Mouse (Mus musculus): ENCODE measurements at regions not wholly inside any gene's neighbourhood (a gene's known extent, or its start where the extent isn't known, plus 50 kb on each side); places are given as distances from the start of the nearest gene placed in this dataset.
A peak's percentile ranks its signal among the peaks of the same experiment; 100 is the strongest.

- Histone ChIP-seq H3K27ac (peak overlapping the region; percentile 64), H3K4me1 (peaks cover 63% of the 10 kb centered on the region), H3K27me3 (ENCODE audit: low read depth, poor library complexity, severe bottlenecking) (peaks cover 93% of the 10 kb centered on the region), H3K36me3 (no peaks in the 10 kb centered on the region), H3K4me3 (peak overlapping the region; percentile 51), H3K9me3 (replicated peaks) (no peaks in the 10 kb centered on the region)
- WGBS, result under 1% methylated on average over 33 of the region's 33 CpGs
- peak; percentile 76 for DNase-seq (ENCODE audit: low spot score)
Observed at GRCm38 (mm10) chr14:61686821-61687341, 79.6 kb downstream of the Kcnrg start.

- peaks cover 63% of the 10 kb centered on the region for H3K4me1 ChIP-seq
- DNase-seq (ENCODE audit: low spot score), result no peak
- H3K27me3 ChIP-seq (ENCODE audit: low read depth, poor library complexity, severe bottlenecking), result peaks cover 98% of the 10 kb centered on the region
Observed at GRCm38 (mm10) chr14:61687346-61688012, 80.2 kb downstream of the Kcnrg start.

GRCm38 (mm10) chr14:61688013-61688520 is 80.8 kb downstream of the Kcnrg start:
- WGBS, result 3% methylated on average over 11 of the region's 11 CpGs
- peaks cover 94% of the 10 kb centered on the region for H3K27me3 ChIP-seq (ENCODE audit: low read depth, poor library complexity, severe bottlenecking)
- peaks cover 59% of the 10 kb centered on the region for H3K4me1 ChIP-seq
- no peaks in the 10 kb centered on the region for H3K36me3 ChIP-seq
- no peak overlapping the region for H3K4me3 ChIP-seq
- no peak for DNase-seq (ENCODE audit: low spot score)
- H3K9me3 ChIP-seq (replicated peaks), result no peaks in the 10 kb centered on the region
- no peak overlapping the region for H3K27ac ChIP-seq

More at GRCm38 (mm10) chr14:61687346-61688012, 80.2 kb downstream of the Kcnrg start:
- WGBS, result under 1% methylated on average over 15 of the region's 15 CpGs
- no peaks in the 10 kb centered on the region for H3K9me3 ChIP-seq (replicated peaks)
- H3K4me3 ChIP-seq, result peak overlapping the region; percentile 51
- no peak overlapping the region for H3K27ac ChIP-seq
- no peaks in the 10 kb centered on the region for H3K36me3 ChIP-seq

DNA sequence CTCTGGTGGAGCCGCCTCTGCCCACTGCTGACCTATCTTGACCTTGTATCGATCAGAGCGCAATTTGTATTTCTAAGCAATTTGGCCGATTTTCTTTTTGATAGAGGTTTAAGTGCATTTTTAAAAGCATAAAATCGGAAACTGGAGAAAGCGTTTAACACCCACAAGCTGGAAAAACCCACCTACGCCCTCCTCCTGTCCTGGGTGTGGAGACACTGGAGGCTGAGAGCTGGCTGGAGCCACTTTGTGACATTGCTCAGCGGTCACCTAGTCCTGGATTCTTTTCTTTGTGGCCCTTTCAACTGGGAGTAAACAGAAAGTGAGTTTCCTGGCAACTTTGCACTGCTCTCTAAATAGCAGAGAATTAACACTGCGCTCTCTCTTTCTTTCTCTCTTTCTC is 81.4 kb downstream of the Kcnrg start:
- H3K4me3 ChIP-seq, result peak overlapping the region; percentile 43; the same call in 1 of the 2 replicates
- WGBS, result 3% methylated on average over 9 of the region's 9 CpGs
- H3K27me3 ChIP-seq (ENCODE audit: low read depth, poor library complexity, severe bottlenecking), result peaks cover 88% of the 10 kb centered on the region

GRCm38 (mm10) chr14:61689281-61689680 is 82.0 kb downstream of the Kcnrg start:
- no peak overlapping the region for H3K27ac ChIP-seq
- H3K4me1 ChIP-seq, result peaks cover 46% of the 10 kb centered on the region
- peak; percentile 56 for DNase-seq (ENCODE audit: low spot score)
- H3K9me3 ChIP-seq (replicated peaks), result no peaks in the 10 kb centered on the region
- H3K27me3 ChIP-seq (ENCODE audit: low read depth, poor library complexity, severe bottlenecking), result peaks cover 82% of the 10 kb centered on the region
- H3K36me3 ChIP-seq, result no peaks in the 10 kb centered on the region
- peak overlapping the region; percentile 43 for H3K4me3 ChIP-seq
- under 1% methylated on average over 21 of the region's 21 CpGs for WGBS

More for the DNA sequence above, 81.4 kb downstream of the Kcnrg start:
- H3K27ac ChIP-seq, result no peak overlapping the region
- no peaks in the 10 kb centered on the region for H3K9me3 ChIP-seq (replicated peaks)
- no peaks in the 10 kb centered on the region for H3K36me3 ChIP-seq
- peaks cover 53% of the 10 kb centered on the region for H3K4me1 ChIP-seq
- no peak for DNase-seq (ENCODE audit: low spot score)

DNA sequence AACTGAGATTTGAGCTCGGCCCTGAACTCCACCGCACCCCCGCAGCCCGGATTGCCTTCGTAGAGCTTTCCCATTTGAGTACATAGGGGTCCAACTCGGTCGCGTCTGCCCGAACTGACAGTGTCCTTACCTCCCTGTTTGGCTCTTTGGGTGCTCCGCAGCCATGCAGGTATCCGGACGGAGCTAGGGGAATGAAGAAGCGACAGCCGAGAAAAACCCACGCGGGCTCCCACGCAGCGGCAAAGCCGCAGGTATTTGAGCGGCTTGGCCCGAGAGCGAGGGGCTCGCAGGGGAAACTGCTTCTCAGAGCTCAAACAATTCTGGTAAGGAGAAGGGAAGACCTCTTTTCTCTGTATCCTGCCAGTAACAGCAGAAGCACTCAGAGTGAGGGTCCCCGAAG is 82.5 kb downstream of the Kcnrg start:
- Histone ChIP-seq H3K36me3 (no peaks in the 10 kb centered on the region), H3K9me3 (replicated peaks) (no peaks in the 10 kb centered on the region), H3K4me1 (peaks cover 42% of the 10 kb centered on the region), H3K27me3 (ENCODE audit: low read depth, poor library complexity, severe bottlenecking) (peaks cover 77% of the 10 kb centered on the region), H3K4me3 (peak overlapping the region; percentile 43), H3K27ac (no peak overlapping the region)
- 4% methylated on average over 24 of the region's 24 CpGs for WGBS
- no peak for DNase-seq (ENCODE audit: low spot score)

- Histone ChIP-seq H3K4me3 (no peak overlapping the region), H3K27me3 (ENCODE audit: low read depth, poor library complexity, severe bottlenecking) (peaks cover 56% of the 10 kb centered on the region)
- WGBS, result 84% methylated on average over 6 of the region's 6 CpGs
Observed at GRCm38 (mm10) chr14:61691785-61692372, 84.6 kb downstream of the Kcnrg start.

GRCm38 (mm10) chr14:61694796-61695195 is 87.5 kb downstream of the Kcnrg start:
- H3K36me3 ChIP-seq, result no peaks in the 10 kb centered on the region
- no peaks in the 10 kb centered on the region for H3K9me3 ChIP-seq (replicated peaks)
- DNase-seq (ENCODE audit: low spot score), result no peak
- no peak overlapping the region for H3K27ac ChIP-seq
- peaks cover 36% of the 10 kb centered on the region for H3K4me1 ChIP-seq
- 98% methylated on average over 3 of the region's 3 CpGs for WGBS
- H3K4me3 ChIP-seq, result no peak overlapping the region
- H3K27me3 ChIP-seq (ENCODE audit: low read depth, poor library complexity, severe bottlenecking), result peaks cover 29% of the 10 kb centered on the region

More at GRCm38 (mm10) chr14:61691785-61692372, 84.6 kb downstream of the Kcnrg start:
- Histone ChIP-seq H3K4me1 (peaks cover 30% of the 10 kb centered on the region), H3K36me3 (no peaks in the 10 kb centered on the region), H3K9me3 (replicated peaks) (no peaks in the 10 kb centered on the region), H3K27ac (no peak overlapping the region)
- no peak for DNase-seq (ENCODE audit: low spot score)

GRCm38 (mm10) chr14:61696290-61696842 is 89.1 kb downstream of the Kcnrg start:
- Histone ChIP-seq H3K36me3 (no peaks in the 10 kb centered on the region), H3K27ac (no peak overlapping the region), H3K4me3 (no peak overlapping the region), H3K9me3 (replicated peaks) (no peaks in the 10 kb centered on the region), H3K4me1 (peaks cover 39% of the 10 kb centered on the region), H3K27me3 (ENCODE audit: low read depth, poor library complexity, severe bottlenecking) (peaks cover 14% of the 10 kb centered on the region)
- WGBS, result 61% methylated on average over 7 of the region's 7 CpGs
- DNase-seq (ENCODE audit: low spot score), result no peak

DNA sequence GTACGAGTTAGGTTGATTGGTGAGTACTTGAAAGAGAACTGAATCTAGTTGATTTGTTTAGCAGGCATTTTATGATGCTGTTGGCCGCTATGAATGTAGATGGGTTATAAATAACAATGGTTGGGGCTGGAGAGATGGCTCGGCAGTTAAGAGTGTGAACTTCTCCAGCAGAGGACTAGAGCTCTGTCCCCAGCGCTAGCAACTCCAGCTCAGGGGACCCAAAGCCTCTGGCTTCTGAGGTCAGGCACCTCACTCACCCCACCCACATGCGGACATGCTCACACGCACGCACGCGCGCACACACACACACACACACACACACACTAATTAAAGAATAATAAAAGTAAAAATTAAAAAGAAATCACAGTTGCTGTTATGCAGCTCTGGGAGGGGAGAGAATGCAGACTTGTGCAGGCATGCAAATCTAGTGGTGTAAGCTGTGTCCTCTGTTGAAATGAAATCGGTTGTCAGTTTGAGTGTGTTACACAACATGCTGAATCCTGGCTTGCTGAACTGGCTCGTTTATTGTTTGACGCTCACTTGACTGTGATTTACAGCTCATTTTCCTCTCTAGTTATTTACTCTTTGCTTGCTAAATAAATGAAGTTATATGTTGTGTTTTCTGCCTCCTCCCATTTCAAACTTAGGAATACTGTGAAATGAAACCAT is 89.8 kb downstream of the Kcnrg start:
- no peak for DNase-seq (ENCODE audit: low spot score)
- H3K4me3 ChIP-seq, result no peak overlapping the region
- H3K36me3 ChIP-seq, result no peaks in the 10 kb centered on the region
- H3K9me3 ChIP-seq (replicated peaks), result no peaks in the 10 kb centered on the region
- H3K27me3 ChIP-seq (ENCODE audit: low read depth, poor library complexity, severe bottlenecking), result 0 out of 2 replicates have a peak, but pooled peaks cover 7% of the 10 kb centered on the region
- peaks cover 39% of the 10 kb centered on the region for H3K4me1 ChIP-seq
- WGBS, result 61% methylated on average over 13 of the region's 13 CpGs
- no peak overlapping the region for H3K27ac ChIP-seq

- Histone ChIP-seq H3K36me3 (no peaks in the 10 kb centered on the region), H3K4me1 (peaks cover 39% of the 10 kb centered on the region), H3K4me3 (no peak overlapping the region), H3K27me3 (ENCODE audit: low read depth, poor library complexity, severe bottlenecking) (0 out of 2 replicates have a peak, but pooled peaks cover under 1% of the 10 kb centered on the region), H3K9me3 (replicated peaks) (no peaks in the 10 kb centered on the region), H3K27ac (no peak overlapping the region)
- WGBS, result 90% methylated on average over 10 of the region's 10 CpGs
- DNase-seq (ENCODE audit: low spot score), result no peak
Observed at GRCm38 (mm10) chr14:61697704-61698103, 90.4 kb downstream of the Kcnrg start.

GRCm38 (mm10) chr14:61698358-61699055 is 91.2 kb downstream of the Kcnrg start:
- H3K4me1 ChIP-seq, result peaks cover 39% of the 10 kb centered on the region
- H3K36me3 ChIP-seq, result no peaks in the 10 kb centered on the region
- WGBS, result 57% methylated on average over 12 of the region's 12 CpGs
- no peaks in the 10 kb centered on the region for H3K9me3 ChIP-seq (replicated peaks)
- peak overlapping the region; percentile 50; the same call in 1 of the 2 replicates for H3K27ac ChIP-seq
- no peak for DNase-seq (ENCODE audit: low spot score)
- no peaks in the 10 kb centered on the region for H3K27me3 ChIP-seq (ENCODE audit: low read depth, poor library complexity, severe bottlenecking)
- H3K4me3 ChIP-seq, result no peak overlapping the region

Data from limb, embryonic 10.5 days (tissue).